Mouse (Mus musculus) ovary, postnatal 36 days (tissue): ENCODE measurements around the gene Gm11042.

Experiments
- DNase-seq: peaks from one replicate; pipeline ENCODE4 v3.0.0; 2022; ENCODE audit warnings: low spot score, mixed read lengths

Gm11042 gene

DNA sequence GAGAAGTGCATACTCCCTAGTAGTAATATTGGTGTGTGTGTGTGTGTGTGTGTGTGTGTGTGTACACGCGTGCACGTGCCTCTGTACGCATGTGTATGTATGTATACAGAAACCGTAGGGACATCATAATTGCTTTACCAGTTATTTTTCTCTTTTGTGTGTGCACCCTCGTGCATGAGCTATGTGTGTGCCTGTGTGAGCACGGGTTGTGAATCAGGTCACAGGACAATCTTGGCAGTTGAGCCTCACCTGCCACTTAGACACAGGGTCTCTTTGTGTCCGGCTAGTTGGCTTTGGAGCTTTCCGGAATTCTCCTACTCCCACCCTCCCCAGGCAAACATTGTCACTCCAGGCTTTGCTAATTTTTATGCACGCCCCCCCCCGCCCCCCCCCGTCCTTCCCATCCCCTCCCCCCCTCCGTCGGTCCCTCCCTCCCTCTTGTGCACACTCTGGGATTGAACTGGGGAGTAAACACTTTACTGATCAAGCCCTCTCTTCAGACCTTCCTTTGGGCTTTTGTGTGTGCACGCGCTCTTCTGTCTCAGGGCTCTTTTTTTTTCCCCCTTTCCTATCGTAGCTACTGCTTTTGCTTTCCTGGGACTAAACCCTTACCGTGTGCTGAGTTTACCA is at the start of gene Gm11042:
Gene Gm11042, minus strand, starts transcription at position 51 of the 630 bp plus-strand sequence.
- DNase-seq: no peak

DNA sequence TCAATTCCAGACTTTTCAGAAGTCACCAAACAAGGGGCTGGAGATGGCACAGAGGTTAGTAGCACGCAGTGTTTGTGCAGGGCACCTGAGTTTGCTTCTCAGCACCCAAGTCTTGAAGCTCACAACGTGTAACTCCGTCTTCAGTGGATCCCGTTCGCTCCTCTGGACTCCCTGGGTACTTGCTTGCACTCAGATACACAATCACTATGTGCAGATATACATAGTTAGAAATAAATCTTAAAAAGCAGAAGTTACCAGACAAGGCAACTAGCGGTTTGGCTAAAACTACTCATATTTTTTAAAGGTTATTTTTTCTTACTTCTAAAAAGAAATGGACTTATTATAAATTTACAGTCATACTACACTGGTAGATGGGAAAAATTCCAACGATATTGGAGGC is 48.3 kb upstream of the Gm11042 start:
- DNase-seq: no peak

DNA sequence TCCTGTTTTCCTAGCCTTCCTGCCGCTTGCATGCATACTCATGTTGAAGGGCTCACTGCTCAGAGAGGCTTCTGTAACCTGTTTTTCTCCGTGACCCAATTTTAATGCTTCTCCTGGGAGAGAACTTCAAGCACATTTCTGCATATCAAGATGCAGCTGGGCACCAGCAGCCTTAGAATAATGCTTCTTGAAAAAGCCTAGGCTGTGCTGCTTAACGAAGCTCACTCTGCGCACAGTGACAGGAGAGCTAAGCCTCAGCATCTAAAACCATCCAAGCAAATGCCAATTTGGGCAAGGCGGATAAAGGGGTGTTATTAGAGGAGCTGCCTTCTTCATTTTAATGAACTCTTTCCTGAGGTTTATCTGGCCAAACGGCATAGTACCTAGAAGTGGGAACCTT is 46.9 kb upstream of the Gm11042 start:
- no peak for DNase-seq

DNA sequence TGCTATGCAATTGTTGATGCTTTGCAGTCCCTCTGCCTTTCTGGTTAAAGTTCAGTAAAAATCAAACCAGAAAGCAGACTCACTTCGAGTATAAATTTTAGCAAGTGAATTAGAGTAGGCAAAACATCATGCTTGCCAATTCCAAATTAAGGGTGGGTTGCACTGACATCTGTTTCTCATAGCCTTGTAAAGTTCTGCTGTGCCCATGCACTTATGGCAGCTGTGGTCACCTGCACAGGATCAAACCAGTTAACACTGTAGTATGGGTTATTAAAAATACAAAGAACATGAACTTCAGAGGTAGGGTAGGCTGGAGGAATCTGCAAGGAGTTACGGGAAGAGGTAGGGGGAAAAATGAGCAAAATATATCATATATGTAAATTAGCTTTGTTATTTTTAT is 46.3 kb upstream of the Gm11042 start:
- no peak for DNase-seq

DNA sequence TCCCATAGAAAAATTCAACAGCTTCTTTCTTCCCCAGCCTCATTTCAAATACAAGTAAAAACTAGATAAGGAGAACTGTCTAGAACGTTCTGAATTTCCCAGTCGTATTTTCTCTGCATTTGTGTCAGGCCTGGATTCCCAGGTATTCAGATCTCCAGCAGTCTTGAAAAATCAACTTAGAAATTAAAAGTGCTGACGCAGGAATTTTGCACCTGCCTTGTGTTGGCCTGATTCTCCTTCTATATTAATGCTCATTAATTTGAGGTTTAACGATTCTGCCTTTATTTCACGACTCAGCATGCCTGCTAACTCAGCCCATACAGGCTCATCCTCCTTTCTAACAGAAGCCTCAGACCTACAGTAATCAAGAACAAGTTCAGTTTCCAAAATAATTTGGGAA is 43.6 kb upstream of the Gm11042 start:
- no peak for DNase-seq

GRCm38 (mm10) chr12:74357806-74358205 is 41.6 kb upstream of the Gm11042 start:
- no peak for DNase-seq

DNA sequence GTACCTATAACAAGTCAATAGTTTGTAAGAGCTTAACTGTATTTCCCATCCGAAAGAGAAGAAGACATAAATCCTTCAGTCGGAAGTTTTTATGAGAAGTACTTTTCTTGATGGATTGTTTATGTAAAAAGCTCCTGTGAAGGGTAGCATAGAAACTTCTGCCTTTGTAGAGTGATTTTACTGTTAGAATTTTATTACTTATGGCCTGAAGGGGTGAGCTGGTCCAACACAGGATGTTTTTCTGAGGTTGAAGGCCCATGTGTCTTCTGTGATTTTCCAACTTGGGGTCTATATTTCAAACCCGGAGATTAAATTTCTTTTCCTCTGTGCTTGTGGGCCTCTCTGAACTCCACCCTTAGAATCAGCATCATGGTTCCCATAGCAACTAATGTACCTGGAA is 26.5 kb upstream of the Gm11042 start:
- DNase-seq: no peak

GRCm38 (mm10) chr12:74340070-74340469 is 23.9 kb upstream of the Gm11042 start:
- no peak for DNase-seq

DNA sequence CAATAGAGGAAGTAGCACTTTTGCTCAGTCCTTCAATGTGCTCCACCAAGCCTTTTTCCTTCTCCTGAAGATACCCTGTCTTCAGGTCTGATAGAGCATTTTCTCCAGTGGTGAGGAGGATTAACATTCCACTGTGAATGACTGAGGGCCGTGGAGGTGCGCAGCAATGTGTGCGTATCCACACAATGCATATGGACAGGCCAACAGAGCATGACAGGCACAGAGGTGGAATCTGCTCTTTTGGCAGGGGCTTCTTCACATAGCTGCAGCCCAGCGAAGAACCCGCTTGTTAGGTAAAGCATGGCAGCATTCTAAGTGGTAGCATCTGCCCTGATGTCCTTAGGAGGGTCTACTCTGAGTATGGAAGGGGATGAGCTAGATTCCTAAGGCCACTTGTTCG is 17.5 kb upstream of the Gm11042 start:
- DNase-seq: no peak

DNA sequence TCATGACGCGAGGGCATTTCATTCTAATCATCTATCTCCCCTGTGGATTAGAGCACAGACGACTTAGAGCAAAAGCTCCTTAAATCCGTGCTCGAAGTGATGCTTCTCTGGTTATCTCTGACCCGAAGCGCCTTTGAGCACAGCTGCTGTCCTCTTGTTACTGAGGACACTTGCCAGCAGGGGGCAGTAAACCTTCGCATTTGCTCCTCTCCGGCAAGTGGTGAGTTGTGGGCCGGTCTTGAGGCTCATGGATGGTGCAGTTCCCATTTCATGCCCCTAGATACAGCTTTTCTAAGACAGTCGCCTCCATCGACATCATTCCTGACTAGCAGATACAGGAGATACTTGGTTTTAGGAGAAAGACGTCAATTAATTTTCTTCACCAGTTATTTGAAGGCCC is 16.8 kb upstream of the Gm11042 start:
- DNase-seq: peak; percentile 67

DNA sequence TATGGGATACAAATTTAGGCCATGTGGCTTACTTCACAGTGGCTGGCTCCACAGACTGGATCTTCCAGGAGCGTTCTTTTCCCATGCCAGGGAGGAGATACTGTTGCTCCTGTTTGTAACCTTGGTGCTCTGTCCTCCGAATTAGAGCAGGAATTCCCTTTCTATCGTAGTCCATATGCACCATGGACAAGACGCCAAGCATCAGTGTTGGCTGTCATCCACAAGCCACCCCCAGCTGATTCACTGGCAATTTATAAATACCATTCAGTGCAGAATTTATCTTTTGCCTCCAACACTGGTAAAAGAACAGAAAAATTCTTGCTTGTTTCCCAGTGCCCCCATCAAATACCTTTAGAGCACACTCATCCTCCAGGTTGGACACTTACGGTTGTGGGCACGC is 13.6 kb upstream of the Gm11042 start:
- DNase-seq: no peak

GRCm38 (mm10) chr12:74326644-74327043 is 10.4 kb upstream of the Gm11042 start:
- no peak for DNase-seq

DNA sequence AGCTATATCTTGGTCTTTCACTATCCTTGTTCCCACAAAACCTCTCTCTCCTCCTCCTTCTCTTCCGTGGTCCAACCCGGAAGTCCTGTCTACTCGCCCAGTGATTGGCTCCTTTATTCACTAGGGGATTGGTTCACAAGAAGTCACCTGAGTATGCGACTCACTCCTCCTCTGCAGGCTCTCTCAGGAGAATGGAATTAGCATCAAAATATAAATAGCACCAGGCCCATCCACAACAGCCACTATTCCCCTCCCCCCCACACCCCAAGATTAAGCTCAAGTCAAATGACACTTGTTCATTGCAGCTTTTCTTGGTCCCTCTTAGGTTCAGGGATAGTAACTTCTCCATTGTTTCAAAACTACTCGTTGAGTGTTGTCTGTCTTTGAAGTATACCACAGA is 5.8 kb upstream of the Gm11042 start:
- no peak for DNase-seq

- DNase-seq: peak; percentile 51
These were observed 4.1 kb upstream of the Gm11042 start for GRCm38 (mm10) chr12:74320318-74320717.

DNA sequence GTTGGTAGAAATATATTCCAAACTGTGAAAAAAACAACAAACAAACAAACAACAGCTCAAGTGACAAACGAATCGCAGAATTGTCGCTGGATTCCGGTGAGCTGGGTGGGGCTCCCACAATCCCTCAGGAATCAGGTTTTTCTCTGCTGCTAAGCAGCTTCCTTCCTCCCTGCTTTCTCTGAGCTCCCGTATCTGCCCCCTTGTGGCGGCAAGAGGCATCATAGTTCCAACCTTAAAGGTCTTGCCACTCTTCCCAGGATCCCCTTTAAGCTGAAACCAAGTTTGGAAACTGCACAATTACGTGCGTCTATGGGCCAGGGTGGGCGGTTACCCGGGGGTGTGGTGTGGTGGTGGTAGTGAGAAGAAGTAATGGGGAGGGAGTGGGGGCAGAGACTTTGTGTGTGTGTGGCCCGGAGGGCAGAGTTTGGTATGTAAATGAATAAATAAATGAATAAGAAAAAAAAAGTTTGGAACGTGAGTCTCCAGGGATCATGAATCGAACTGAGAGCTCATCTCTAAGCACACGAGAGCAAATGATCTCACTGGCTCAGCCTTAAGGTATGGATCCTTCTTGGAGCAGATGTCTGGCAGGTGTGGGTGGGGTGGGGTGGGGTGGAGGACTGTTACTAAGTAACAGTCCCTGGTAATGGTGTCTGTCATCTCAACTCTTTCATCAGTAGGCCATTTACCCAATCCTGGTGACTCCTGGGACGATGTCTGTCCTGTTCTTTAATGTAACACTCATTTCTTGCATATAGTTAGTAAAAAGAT is 980 bp upstream of the Gm11042 start:
- DNase-seq: peak; percentile 72

DNA sequence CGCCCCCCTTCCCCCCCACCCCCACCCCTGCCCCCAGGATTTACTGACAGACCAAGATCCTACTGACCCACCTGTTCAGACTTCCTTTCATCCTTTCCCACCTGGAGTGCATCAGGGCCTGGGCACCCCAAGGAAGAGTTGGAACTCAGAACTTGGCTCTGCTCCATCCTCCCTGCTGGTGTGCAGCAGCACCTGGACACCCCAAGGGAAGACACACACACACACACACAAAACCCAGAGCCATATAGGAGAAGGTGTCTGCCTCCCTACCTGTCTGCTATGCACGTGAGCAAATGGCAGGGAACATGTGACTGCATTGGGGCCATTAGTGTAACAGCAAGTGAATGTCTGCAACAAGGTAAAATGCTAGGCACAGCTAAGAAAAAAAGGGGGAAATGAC is 973 bp downstream of the Gm11042 start:
- DNase-seq: no peak

DNA sequence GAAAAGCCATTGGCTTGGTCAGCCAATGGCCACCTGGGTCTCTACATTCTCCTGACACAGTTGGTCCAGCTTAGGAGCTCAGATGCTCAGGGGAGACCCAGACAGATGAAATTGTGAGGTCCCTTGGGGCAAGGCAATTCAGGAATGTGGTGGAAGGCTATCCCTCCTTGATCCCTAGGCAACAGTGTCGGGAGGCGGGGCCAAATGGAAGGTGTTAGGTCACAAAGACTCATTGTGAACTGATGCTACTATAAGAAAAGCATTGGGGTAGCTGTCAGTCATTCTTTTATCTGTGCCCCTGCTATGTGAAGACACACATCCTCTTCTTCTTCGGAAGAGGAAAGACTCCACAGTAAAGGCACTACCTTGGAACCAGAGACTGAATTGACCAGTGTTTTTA is 3.6 kb downstream of the Gm11042 start:
- no peak for DNase-seq

DNA sequence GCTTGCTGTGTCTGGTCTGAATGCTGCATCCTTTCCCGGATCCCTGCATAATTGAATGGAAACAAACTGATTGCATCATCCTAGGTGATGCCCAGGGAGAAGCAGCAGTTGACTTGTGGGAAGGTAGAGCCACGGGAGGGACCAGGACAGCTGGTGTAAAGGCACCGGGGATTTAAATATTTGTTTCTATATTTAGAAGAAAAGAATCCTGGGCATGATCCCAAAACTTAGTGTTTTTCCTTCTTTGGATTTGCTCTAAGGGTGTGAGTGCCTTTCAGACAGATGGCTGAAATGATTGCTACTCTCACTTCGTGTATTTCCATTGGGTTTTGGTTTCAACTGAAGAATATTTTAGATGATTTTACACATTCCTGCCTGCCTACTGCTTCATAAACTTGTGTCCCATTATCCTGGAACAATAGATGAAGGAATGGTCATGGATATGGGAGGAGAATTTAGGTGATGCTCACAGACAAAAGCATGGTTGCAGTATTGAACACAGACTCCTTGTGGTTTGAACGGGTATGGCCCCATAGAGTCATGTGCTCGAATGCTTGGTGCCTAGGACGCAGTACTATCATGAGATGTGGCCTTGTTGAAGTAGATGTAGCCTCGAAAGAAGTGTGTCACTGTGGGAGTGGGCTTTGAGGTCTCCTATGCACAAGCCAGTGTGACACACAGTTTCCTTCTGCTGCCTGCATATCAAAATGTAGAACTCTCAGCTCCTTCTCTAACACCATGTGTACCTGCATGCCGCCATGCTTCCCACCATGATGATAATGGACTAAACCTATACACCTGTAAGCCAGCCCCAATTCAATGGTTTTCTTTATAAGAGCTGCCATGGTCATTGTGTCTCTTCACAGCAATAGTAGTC is 12.5 kb downstream of the Gm11042 start:
- no peak for DNase-seq

DNA sequence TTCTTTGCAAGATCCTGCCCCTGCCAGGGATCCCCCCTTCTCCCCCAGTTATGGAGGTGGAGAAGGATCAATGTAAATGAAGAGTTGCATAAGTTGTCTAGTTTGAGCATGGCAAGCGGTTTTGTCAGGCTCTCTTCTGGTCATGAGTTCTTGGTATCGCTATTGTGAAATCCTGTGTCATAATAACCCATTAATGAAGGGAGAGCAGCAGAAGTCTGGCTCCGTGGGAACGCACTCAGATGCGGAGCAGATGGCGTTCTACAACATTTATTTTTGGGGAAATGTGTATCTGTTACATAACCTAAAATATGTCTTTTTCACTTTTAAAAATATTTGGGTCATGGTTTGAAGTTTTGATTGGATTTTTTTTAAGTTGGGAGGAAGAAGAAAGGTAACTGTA is 14.6 kb downstream of the Gm11042 start:
- DNase-seq: no peak

DNA sequence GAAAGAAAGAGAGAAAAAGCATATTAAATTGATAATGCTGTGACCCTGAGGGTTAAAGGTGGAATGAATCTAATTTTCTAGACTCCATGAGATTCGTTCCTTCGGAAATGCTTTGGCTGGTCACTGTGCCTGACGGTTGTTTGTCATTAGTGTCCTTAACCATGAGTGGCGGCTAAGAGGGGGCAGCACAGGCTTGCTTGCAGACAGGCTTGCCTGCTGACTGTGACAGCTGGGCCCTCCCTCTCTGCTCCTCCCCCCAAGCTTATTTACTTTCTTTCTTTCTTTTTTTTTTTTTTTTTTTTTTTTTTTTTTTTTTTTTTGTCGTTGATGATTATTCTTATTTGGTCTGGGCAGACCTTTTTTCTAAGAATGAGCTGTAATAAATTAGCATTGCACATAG is 19.8 kb downstream of the Gm11042 start:
- DNase-seq: no peak

DNA sequence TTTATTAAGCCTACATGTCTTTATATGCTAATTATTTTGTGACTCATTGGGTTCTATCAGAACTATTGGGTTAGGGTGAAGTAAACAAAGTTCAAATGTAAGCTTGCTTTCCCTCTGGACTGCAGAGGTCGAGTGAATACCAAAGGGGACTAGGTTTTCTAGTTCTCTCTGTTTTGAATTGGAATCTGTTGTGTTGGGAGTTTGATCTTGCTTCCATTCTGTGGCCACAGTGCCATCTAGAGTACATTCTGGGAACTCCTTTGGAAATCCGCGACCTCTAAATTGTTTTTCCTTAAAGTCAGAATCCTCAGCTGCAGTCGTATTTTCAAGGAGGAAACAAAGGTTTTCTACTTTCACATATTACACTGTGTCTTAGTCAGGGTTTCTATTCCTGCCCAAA is 22.6 kb downstream of the Gm11042 start:
- no peak for DNase-seq

DNA sequence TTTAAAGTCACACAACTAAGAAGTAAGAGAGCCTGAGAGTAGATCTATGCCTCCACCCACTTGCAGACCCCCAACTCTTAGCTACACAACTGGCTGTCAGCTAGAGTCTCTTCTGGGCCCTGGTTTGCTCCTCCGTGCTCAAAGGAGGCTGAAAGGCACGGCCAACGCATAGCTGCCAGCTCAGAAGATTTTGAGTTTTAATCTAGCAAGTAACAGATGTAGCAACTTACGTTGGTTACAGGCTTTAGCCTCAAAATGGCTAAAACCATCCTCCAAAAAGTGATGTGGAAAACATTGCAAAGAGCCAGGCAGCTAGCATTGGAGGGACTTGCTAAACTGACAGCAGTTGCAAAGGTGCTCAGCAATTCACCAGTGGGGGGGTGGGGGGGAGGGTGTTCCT is 25.2 kb downstream of the Gm11042 start:
- DNase-seq: no peak

- DNase-seq: no peak
These were observed 31.5 kb downstream of the Gm11042 start for GRCm38 (mm10) chr12:74284685-74285054.
